Mouse (Mus musculus): ENCODE results near the gene Diras2. TPM values are rescaled to one million over a fixed set of nuclear protein-coding genes. Genes with fewer than 3 reads are reported as not detected.

The Diras2 gene
- polyA plus RNA-seq, 1 experiment = 0.30 TPM

DNA sequence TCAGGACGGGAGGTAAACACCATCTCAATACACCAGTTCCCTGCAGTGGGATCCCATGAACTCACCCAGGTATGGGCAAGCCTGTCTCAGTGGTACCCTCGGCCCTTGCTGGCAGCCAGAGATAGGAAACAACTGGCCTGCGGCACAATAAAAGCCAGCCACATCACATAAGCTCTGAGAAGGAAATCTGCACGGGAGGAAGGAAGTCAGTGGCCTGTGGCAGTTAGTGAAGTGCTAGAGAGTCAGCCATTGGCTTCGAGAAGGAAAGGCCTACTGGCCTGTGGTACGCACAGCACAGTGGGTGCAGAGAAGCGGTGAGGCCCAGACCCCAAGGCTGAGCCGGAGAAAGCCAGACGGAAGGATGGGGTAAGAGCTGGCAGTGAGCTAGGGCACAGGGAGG lies 20.2 kb upstream of the Diras2 start:
- H3K4me2 ChIP-seq (ENCODE audit: low read depth) = no peak overlapping the region
- no peaks in the 10 kb centered on the region for H3K36me3 ChIP-seq (ENCODE audit: control insufficient read depth, insufficient read depth)
- TF ChIP-seq POLR2A (IDR thresholded peaks at IDR 0.05; ENCODE audit: insufficient read length, low read depth) (no peak), REST (IDR thresholded peaks at IDR 0.05; ENCODE audit: insufficient read depth, insufficient read length) (no peak), TCF3 (IDR thresholded peaks at IDR 0.05; ENCODE audit: insufficient read length, low read depth) (no peak), E2F4 (IDR thresholded peaks at IDR 0.05; ENCODE audit: insufficient read depth) (no peak), SRF (IDR thresholded peaks at IDR 0.05; ENCODE audit: control insufficient read depth, insufficient read length, low read depth) (no peak), POLR2AphosphoS2 (IDR thresholded peaks at IDR 0.05; ENCODE audit: insufficient read length, low read depth) (no peak), USF1 (IDR thresholded peaks at IDR 0.05; ENCODE audit: low read depth) (no peak), MAX (IDR thresholded peaks at IDR 0.05; ENCODE audit: low read depth) (no peak), MYOD1 (IDR thresholded peaks at IDR 0.05; ENCODE audit: control insufficient read depth in 1 of 3, insufficient read length in 2 of 3, low read depth in 2 of 3) (no peak), MYOG (IDR thresholded peaks at IDR 0.05; ENCODE audit: control insufficient read depth in 1 of 3, insufficient read depth in 1 of 3, insufficient read length in 2 of 3, low read depth in 2 of 3) (no peak), CEBPB (IDR thresholded peaks at IDR 0.05; ENCODE audit: insufficient read depth, poor library complexity, severe bottlenecking) (no peak), TCF12 (IDR thresholded peaks at IDR 0.05; ENCODE audit: insufficient read depth, poor library complexity, severe bottlenecking) (no peak)

DNA sequence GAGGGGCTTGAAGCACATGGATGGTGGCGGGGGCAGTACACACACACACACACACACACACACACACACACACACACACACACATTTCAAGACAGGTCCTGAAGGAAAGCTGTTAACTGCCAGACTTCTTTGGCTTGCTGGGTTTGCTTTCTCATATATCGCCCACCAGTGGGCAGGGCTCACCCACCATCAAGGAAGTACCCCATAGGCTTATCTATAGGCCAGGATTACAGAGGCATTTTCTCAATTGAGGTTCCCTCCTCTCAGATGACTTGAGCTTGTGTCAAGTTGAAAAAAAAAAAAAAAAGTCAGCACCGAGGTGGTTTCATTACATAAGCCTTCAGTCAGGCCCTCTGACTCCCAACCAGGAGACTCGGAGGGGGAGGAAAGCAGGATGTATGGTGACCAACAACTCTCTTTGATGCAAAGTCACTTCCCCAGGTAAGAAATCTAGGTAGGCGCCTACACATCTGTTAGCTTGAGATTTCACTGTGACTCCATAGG lies 19.7 kb upstream of the Diras2 start:
- H3K79me2 ChIP-seq (ENCODE audit: control insufficient read depth, insufficient read depth) = no peaks in the 10 kb centered on the region
- no peak overlapping the region for H3ac ChIP-seq (ENCODE audit: control insufficient read depth, insufficient read length)
- H3K36me3 ChIP-seq (ENCODE audit: control insufficient read depth, insufficient read depth) = no peaks in the 10 kb centered on the region
- H3K4me3 ChIP-seq = no peak overlapping the region
- H3K4me2 ChIP-seq (ENCODE audit: low read depth) = no peak overlapping the region
- H3K27me3 ChIP-seq (ENCODE audit: control insufficient read depth, insufficient read depth, insufficient read length) = no peaks in the 10 kb centered on the region
- TF ChIP-seq MYOD1 (IDR thresholded peaks at IDR 0.05; ENCODE audit: control insufficient read depth in 1 of 3, insufficient read length in 2 of 3, low read depth in 2 of 3) (no peak), POLR2AphosphoS2 (IDR thresholded peaks at IDR 0.05; ENCODE audit: insufficient read length, low read depth) (no peak), POLR2A (IDR thresholded peaks at IDR 0.05; ENCODE audit: insufficient read length, low read depth) (no peak)

More for the DNA sequence above, 20.2 kb upstream of the Diras2 start:
- H3K4me3 ChIP-seq = no peak overlapping the region
- no peaks in the 10 kb centered on the region for H3K79me2 ChIP-seq (ENCODE audit: control insufficient read depth, insufficient read depth)
- no peak overlapping the region for H3ac ChIP-seq (ENCODE audit: control insufficient read depth, insufficient read length)
- H3K27me3 ChIP-seq (ENCODE audit: control insufficient read depth, insufficient read depth, insufficient read length) = no peaks in the 10 kb centered on the region

DNA sequence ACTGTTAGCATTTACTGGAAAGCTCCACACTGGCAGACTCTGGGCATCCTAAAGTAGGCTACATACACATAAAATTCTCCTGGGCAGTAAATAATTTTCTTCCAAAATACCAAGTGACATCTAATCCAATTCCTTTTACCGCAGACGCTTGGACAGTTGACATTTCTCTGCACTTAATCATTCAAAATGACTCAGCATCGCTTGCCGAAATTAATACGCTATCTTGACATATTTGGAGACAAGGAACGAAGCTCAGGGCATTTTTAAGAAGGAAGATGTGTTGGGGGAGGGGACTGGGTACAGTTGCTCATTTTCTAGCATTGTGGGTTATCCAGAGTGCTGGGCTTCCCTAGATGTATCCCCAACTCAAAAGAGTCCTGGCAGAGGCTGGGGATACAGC lies 15.2 kb upstream of the Diras2 start:
- Histone ChIP-seq H3K27me3 (ENCODE audit: control insufficient read depth, insufficient read depth, insufficient read length) (no peaks in the 10 kb centered on the region), H3K79me2 (ENCODE audit: control insufficient read depth, insufficient read depth) (no peaks in the 10 kb centered on the region), H3ac (ENCODE audit: control insufficient read depth, insufficient read length) (no peak overlapping the region), H3K36me3 (ENCODE audit: control insufficient read depth, insufficient read depth) (no peaks in the 10 kb centered on the region), H3K4me2 (ENCODE audit: low read depth) (peak overlapping the region; percentile 44), H3K4me3 (no peak overlapping the region)
- TF ChIP-seq TCF3 (IDR thresholded peaks at IDR 0.05; ENCODE audit: insufficient read length, low read depth) (no peak), E2F4 (IDR thresholded peaks at IDR 0.05; ENCODE audit: insufficient read depth) (no peak), REST (IDR thresholded peaks at IDR 0.05; ENCODE audit: insufficient read depth, insufficient read length) (no peak), MAX (IDR thresholded peaks at IDR 0.05; ENCODE audit: low read depth) (no peak), SRF (IDR thresholded peaks at IDR 0.05; ENCODE audit: control insufficient read depth, insufficient read length, low read depth) (no peak), POLR2A (IDR thresholded peaks at IDR 0.05; ENCODE audit: insufficient read length, low read depth) (no peak), POLR2AphosphoS2 (IDR thresholded peaks at IDR 0.05; ENCODE audit: insufficient read length, low read depth) (no peak), CEBPB (IDR thresholded peaks at IDR 0.05; ENCODE audit: insufficient read depth, poor library complexity, severe bottlenecking) (no peak), MYOD1 (IDR thresholded peaks at IDR 0.05; ENCODE audit: control insufficient read depth in 1 of 3, insufficient read length in 2 of 3, low read depth in 2 of 3) (no peak), USF1 (IDR thresholded peaks at IDR 0.05; ENCODE audit: low read depth) (no peak), MYOG (IDR thresholded peaks at IDR 0.05; ENCODE audit: control insufficient read depth in 1 of 3, insufficient read depth in 1 of 3, insufficient read length in 2 of 3, low read depth in 2 of 3) (no peak), TCF12 (IDR thresholded peaks at IDR 0.05; ENCODE audit: insufficient read depth, poor library complexity, severe bottlenecking) (no peak)

GRCm38 (mm10) chr13:52542636-52543035 lies 11.6 kb upstream of the Diras2 start:
- Histone ChIP-seq H3ac (ENCODE audit: control insufficient read depth, insufficient read length) (no peak overlapping the region), H3K27me3 (ENCODE audit: control insufficient read depth, insufficient read depth, insufficient read length) (no peaks in the 10 kb centered on the region), H3K4me2 (ENCODE audit: low read depth) (no peak overlapping the region), H3K36me3 (ENCODE audit: control insufficient read depth, insufficient read depth) (no peaks in the 10 kb centered on the region), H3K79me2 (ENCODE audit: control insufficient read depth, insufficient read depth) (no peaks in the 10 kb centered on the region), H3K4me3 (no peak overlapping the region)
- TF ChIP-seq E2F4 (IDR thresholded peaks at IDR 0.05; ENCODE audit: insufficient read depth) (no peak), POLR2AphosphoS2 (IDR thresholded peaks at IDR 0.05; ENCODE audit: insufficient read length, low read depth) (no peak), POLR2A (IDR thresholded peaks at IDR 0.05; ENCODE audit: insufficient read length, low read depth) (no peak), USF1 (IDR thresholded peaks at IDR 0.05; ENCODE audit: low read depth) (no peak), TCF12 (IDR thresholded peaks at IDR 0.05; ENCODE audit: insufficient read depth, poor library complexity, severe bottlenecking) (no peak), SRF (IDR thresholded peaks at IDR 0.05; ENCODE audit: control insufficient read depth, insufficient read length, low read depth) (no peak), MAX (IDR thresholded peaks at IDR 0.05; ENCODE audit: low read depth) (no peak), CEBPB (IDR thresholded peaks at IDR 0.05; ENCODE audit: insufficient read depth, poor library complexity, severe bottlenecking) (no peak), MYOG (IDR thresholded peaks at IDR 0.05; ENCODE audit: control insufficient read depth in 1 of 3, insufficient read depth in 1 of 3, insufficient read length in 2 of 3, low read depth in 2 of 3) (no peak), MYOD1 (IDR thresholded peaks at IDR 0.05; ENCODE audit: control insufficient read depth in 1 of 3, insufficient read length in 2 of 3, low read depth in 2 of 3) (no peak), REST (IDR thresholded peaks at IDR 0.05; ENCODE audit: insufficient read depth, insufficient read length) (no peak), TCF3 (IDR thresholded peaks at IDR 0.05; ENCODE audit: insufficient read length, low read depth) (no peak)

All from myocyte (in vitro differentiated cells).